Mouse (Mus musculus) heart, embryonic 11.5 days (tissue): Measurements from ENCODE around the gene Sdc1. TPM values are rescaled to one million over a fixed set of nuclear protein-coding genes. Genes with fewer than 3 reads are reported as not detected.

Experiments used
- ATAC-seq: fragments of 200-750 bp; cut with Nextera tagmentation; replicated peaks from 2 replicates; pipeline ENCODE4 v1.8.0; 2017; ENCODE audit warnings: moderate library complexity; ENCODE audit not compliant: insufficient number of reproducible peaks, low FRiP score, low TSS enrichment
- H3K27ac ChIP-seq: fragments of 300-500 bp; sonication (generic); 2 replicates; pipeline ENCODE4 v1.5.1; 2014; ENCODE audit warnings: mild to moderate bottlenecking, low read depth, low read length
- H3K27me3 ChIP-seq: fragments of 300-500 bp; sonication (generic); 2 replicates; pipeline ENCODE4 v1.6.1; 2014; ENCODE audit warnings: mild to moderate bottlenecking, low read length, mixed read lengths; ENCODE audit not compliant: control insufficient read depth, insufficient read depth
- H3K36me3 ChIP-seq: fragments of 300-500 bp; sonication (generic); 2 replicates; pipeline ENCODE4 v1.6.1; 2014; ENCODE audit warnings: mild to moderate bottlenecking, low read length, moderate library complexity, mixed read lengths; ENCODE audit not compliant: control insufficient read depth, insufficient read depth
- H3K4me1 ChIP-seq: fragments of 300-500 bp; sonication (generic); 2 replicates; pipeline ENCODE4 v1.6.1; 2014; ENCODE audit warnings: low read length; ENCODE audit not compliant: control insufficient read depth, insufficient read depth
- H3K4me2 ChIP-seq: fragments of 300-500 bp; sonication (generic); 2 replicates; pipeline ENCODE4 v1.6.1; 2014; ENCODE audit warnings: mild to moderate bottlenecking, moderate library complexity
- H3K4me3 ChIP-seq: fragments of 300-500 bp; sonication (generic); 2 replicates; pipeline ENCODE4 v1.5.1; 2014; ENCODE audit warnings: low read depth, low read length
- H3K9ac ChIP-seq: fragments of 300-500 bp; sonication (generic); 2 replicates; pipeline ENCODE4 v1.6.1; 2014; ENCODE audit warnings: mild to moderate bottlenecking, low read depth, low read length, moderate library complexity
- H3K9me3 ChIP-seq: fragments of 300-500 bp; sonication (generic); replicated peaks from 2 replicates; pipeline ENCODE4 v1.6.1; 2016; ENCODE audit warnings: low read length; ENCODE audit not compliant: control insufficient read depth
- WGBS: fragments of 180-500 bp; shearing (Covaris S2); extraction: QIAGEN DNeasy Blood & Tissue Kit; methylation state at CpG from one replicate; pipeline ENCODE4 v1.1.7; 2014; ENCODE audit not compliant: insufficient replicate concordance; 5-methylcytosine and 5-hydroxymethylcytosine counted together
- polyA plus RNA-seq: library from polyadenylated mRNA; unstranded; fragments of >200 nt; fragmentation: Nextera tagmentation; extraction: Ambion mirVana; gene quantifications from 2 replicates; pipeline ENCODE4 v1.2.1, GENCODE M21; 2014

Sdc1 gene
- polyA plus RNA-seq, 1 experiment from 2014 or later = 28.5 TPM

GRCm38 (mm10) chr12:8804934-8805722 lies 34.0 kb downstream of the Sdc1 start:
- Histone ChIP-seq H3K9ac (no peak overlapping the region), H3K4me3 (no peak overlapping the region), H3K4me2 (no peak overlapping the region), H3K36me3 (no peaks in the 10 kb centered on the region), H3K4me1 (no peaks in the 10 kb centered on the region), H3K27ac (no peak overlapping the region), H3K27me3 (no peaks in the 10 kb centered on the region), H3K9me3 (no peaks in the 10 kb centered on the region)
- no peak for ATAC-seq
- WGBS = 69% methylated on average over 7 of the region's 7 CpGs

DNA sequence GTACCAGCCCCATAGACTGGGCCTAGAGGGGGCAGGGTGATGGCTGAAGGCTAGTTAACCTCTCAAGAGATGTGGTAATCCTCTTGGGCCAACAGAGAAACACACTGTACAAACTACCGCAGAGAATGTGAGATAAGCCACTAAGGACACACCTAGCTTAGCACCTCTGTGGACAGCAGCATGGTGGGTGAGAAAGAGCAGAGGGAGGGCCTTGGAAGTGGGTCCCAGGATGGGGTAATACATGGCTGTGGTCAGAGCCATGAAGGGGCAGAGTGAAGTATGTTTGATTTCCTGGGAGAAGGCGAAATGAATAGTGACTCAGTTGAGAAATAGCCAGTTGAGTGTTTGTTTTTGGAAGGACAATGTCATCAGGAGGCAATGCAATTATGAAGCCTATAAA lies 38.0 kb downstream of the Sdc1 start:
- Histone ChIP-seq H3K9me3 (no peaks in the 10 kb centered on the region), H3K36me3 (no peaks in the 10 kb centered on the region), H3K27me3 (no peaks in the 10 kb centered on the region), H3K4me2 (no peak overlapping the region), H3K4me3 (no peak overlapping the region), H3K4me1 (no peaks in the 10 kb centered on the region), H3K9ac (no peak overlapping the region), H3K27ac (no peak overlapping the region)
- no peak for ATAC-seq
- WGBS = 49% methylated on average over 2 of the region's 2 CpGs

DNA sequence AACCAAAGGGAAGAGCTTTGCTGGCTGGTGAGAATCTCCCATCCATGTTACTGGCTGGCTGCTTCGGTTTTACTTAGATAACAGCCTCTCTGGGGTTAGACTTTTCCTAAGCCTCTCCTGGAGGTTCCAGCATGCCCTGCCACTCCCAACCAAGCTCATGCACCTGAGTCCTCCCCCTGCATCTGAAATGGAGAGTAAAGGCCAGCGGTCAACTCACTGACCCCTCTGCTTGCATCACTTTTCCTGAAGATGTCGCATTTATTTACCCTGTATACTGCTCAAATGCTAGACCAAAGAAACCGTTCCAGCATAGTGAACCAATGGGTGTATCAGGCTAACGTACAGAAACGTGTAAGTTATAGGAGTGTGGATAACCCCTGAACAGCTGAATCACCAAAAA lies 38.5 kb downstream of the Sdc1 start:
- no peak for ATAC-seq
- no peak overlapping the region for H3K27ac ChIP-seq
- no peak overlapping the region for H3K4me3 ChIP-seq
- H3K4me2 ChIP-seq = no peak overlapping the region
- H3K27me3 ChIP-seq = no peaks in the 10 kb centered on the region
- no peak overlapping the region for H3K9ac ChIP-seq
- WGBS = 79% methylated on average over 6 of the region's 6 CpGs
- H3K9me3 ChIP-seq = no peaks in the 10 kb centered on the region
- no peaks in the 10 kb centered on the region for H3K36me3 ChIP-seq
- no peaks in the 10 kb centered on the region for H3K4me1 ChIP-seq

- no peaks in the 10 kb centered on the region for H3K9me3 ChIP-seq
- no peaks in the 10 kb centered on the region for H3K27me3 ChIP-seq
- H3K36me3 ChIP-seq = no peaks in the 10 kb centered on the region
- ATAC-seq = no peak
- 59% methylated on average over 2 of the region's 2 CpGs for WGBS
- H3K27ac ChIP-seq = no peak overlapping the region
- H3K4me3 ChIP-seq = no peak overlapping the region
- no peaks in the 10 kb centered on the region for H3K4me1 ChIP-seq
- H3K9ac ChIP-seq = no peak overlapping the region
- H3K4me2 ChIP-seq = no peak overlapping the region
These were observed 39.8 kb downstream of the Sdc1 start for GRCm38 (mm10) chr12:8810966-8811365.

- 63% methylated on average over 6 of the region's 6 CpGs for WGBS
- no peak overlapping the region for H3K4me3 ChIP-seq
- H3K4me1 ChIP-seq = no peaks in the 10 kb centered on the region
- H3K4me2 ChIP-seq = no peak overlapping the region
- no peaks in the 10 kb centered on the region for H3K9me3 ChIP-seq
- ATAC-seq = no peak
- H3K27me3 ChIP-seq = no peaks in the 10 kb centered on the region
- H3K36me3 ChIP-seq = no peaks in the 10 kb centered on the region
- H3K9ac ChIP-seq = no peak overlapping the region
- no peak overlapping the region for H3K27ac ChIP-seq
These were observed 40.3 kb downstream of the Sdc1 start for GRCm38 (mm10) chr12:8811441-8811871.

GRCm38 (mm10) chr12:8811894-8812560 lies 40.9 kb downstream of the Sdc1 start:
- Histone ChIP-seq H3K27me3 (no peaks in the 10 kb centered on the region), H3K36me3 (no peaks in the 10 kb centered on the region), H3K4me2 (no peak overlapping the region), H3K9me3 (no peaks in the 10 kb centered on the region), H3K9ac (no peak overlapping the region), H3K4me3 (no peak overlapping the region), H3K4me1 (no peaks in the 10 kb centered on the region), H3K27ac (no peak overlapping the region)
- ATAC-seq = no peak
- whole genome bisulfite sequencing = 83% methylated on average over 5 of the region's 5 CpGs

- Histone ChIP-seq H3K9me3 (no peaks in the 10 kb centered on the region), H3K36me3 (no peaks in the 10 kb centered on the region), H3K27me3 (no peaks in the 10 kb centered on the region), H3K4me2 (peak overlapping the region; percentile 37), H3K4me3 (no peak overlapping the region), H3K27ac (no peak overlapping the region), H3K4me1 (peaks cover 6% of the 10 kb centered on the region; the same call in 1 of the 2 replicates), H3K9ac (no peak overlapping the region)
- peak; percentile 39; the same call in 1 of the 2 replicates for ATAC-seq
- WGBS = 28% methylated on average over 13 of the region's 13 CpGs
These were observed 46.5 kb downstream of the Sdc1 start for GRCm38 (mm10) chr12:8817467-8818232.

- ATAC-seq = peak; percentile 57; the same call in 1 of the 2 replicates
- H3K27me3 ChIP-seq = no peaks in the 10 kb centered on the region
- no peaks in the 10 kb centered on the region for H3K9me3 ChIP-seq
- no peak overlapping the region for H3K27ac ChIP-seq
- no peak overlapping the region for H3K4me2 ChIP-seq
- no peak overlapping the region for H3K9ac ChIP-seq
- WGBS = 35% methylated on average over 3 of the region's 3 CpGs
- H3K36me3 ChIP-seq = no peaks in the 10 kb centered on the region
- H3K4me1 ChIP-seq = peaks cover 6% of the 10 kb centered on the region; the same call in 1 of the 2 replicates
- no peak overlapping the region for H3K4me3 ChIP-seq
These were observed 47.1 kb downstream of the Sdc1 start for GRCm38 (mm10) chr12:8818233-8818672.
